1 mouse cellular context compared by ENCODE assay signal in the genomic region with DNA sequence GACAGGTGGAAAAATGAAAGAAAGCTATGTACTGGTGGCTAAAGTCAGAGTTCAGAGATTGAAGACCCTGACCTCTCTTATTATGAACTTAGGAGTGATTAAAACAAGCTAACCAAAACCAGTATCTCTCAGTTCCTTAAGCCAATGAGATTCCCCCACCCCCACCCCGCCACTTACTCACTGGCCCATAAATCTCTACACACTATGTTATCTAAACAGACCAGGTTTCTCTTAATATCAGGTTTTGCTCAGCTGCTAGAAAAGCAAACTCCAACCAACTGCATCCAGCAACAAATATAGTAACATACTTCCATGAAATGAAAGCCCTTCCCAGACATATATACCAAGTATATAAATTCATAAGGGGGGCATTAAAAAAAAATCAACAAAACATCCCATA.
A peak's percentile ranks its signal among the peaks of the same experiment; 100 is the strongest.
TF ChIP-seq lines count a peak whose summit lies in the region.

No protein-coding gene starts in this region.

TF ChIP-seq in MEL, 35 proteins besides CTCF, POLR2A, EP300 and RAD21 (continued from another document):
- peak; percentile 63; the same call in 1 of the 2 replicates for TF ChIP-seq MEF2A (IDR thresholded peaks at IDR 0.05; ENCODE audit: extremely low read depth, insufficient replicate concordance, low read depth, low read length, poor library complexity, severe bottlenecking)
- TF ChIP-seq ZNF384 (IDR thresholded peaks at IDR 0.05; ENCODE audit: low read depth, low read length), result no peak
- TF ChIP-seq ZKSCAN1 (IDR thresholded peaks at IDR 0.05; ENCODE audit: low read depth, low read length), result no peak
- TF ChIP-seq POLR2AphosphoS2 (IDR thresholded peaks at IDR 0.05; ENCODE audit: low read length), result no peak
- TF ChIP-seq GABPA (IDR thresholded peaks at IDR 0.05; ENCODE audit: low read depth, low read length), result no peak
- no peak for TF ChIP-seq HCFC1 (IDR thresholded peaks at IDR 0.05; ENCODE audit: low read depth, low read length)
- TF ChIP-seq CHD2 (IDR thresholded peaks at IDR 0.05; ENCODE audit: low read length), result peak; percentile 32; the same call in 1 of the 2 replicates
- TF ChIP-seq TAL1 (IDR thresholded peaks at IDR 0.05; ENCODE audit: low read length), result peak; percentile 80
- TF ChIP-seq ELF1 (IDR thresholded peaks at IDR 0.05; ENCODE audit: low read depth, low read length), result no peak
- TF ChIP-seq NRF1 (IDR thresholded peaks at IDR 0.05; ENCODE audit: insufficient read depth, low read depth, low read length, poor library complexity, severe bottlenecking), result no peak
- TF ChIP-seq E2F4 (IDR thresholded peaks at IDR 0.05; ENCODE audit: borderline replicate concordance, low read depth, low read length), result no peak
- peak; percentile 100 for TF ChIP-seq RCOR1 (IDR thresholded peaks at IDR 0.05; ENCODE audit: low read depth, low read length)
TF ChIP-seq in MEL: peak in this region for 12.
